Mouse (Mus musculus) kidney, embryonic 14.5 days (tissue): Measurements from ENCODE around the gene Setd2. TPM values are rescaled to one million over a fixed set of nuclear protein-coding genes. Genes with fewer than 3 reads are reported as not detected.
A peak's percentile ranks its signal among the peaks of the same experiment; 100 is the strongest.

ENCODE experiments used
- ATAC-seq: fragments of 200-750 bp; cut with Nextera tagmentation; 2 replicates; pipeline ENCODE4 v1.8.0; 2017; ENCODE audit warnings: moderate number of reproducible peaks, mild to moderate bottlenecking, moderate TSS enrichment, moderate library complexity; ENCODE audit not compliant: low FRiP score, low TSS enrichment
- H3K27ac ChIP-seq: fragments of 300-500 bp; sonication (generic); 2 replicates; pipeline ENCODE4 v1.5.1; 2014; ENCODE audit warnings: low read depth, mild to moderate bottlenecking, low read length, moderate library complexity, mixed read lengths
- H3K27me3 ChIP-seq: fragments of 300-500 bp; sonication (generic); 2 replicates; pipeline ENCODE4 v1.6.1; 2014; ENCODE audit warnings: mild to moderate bottlenecking, low read length; ENCODE audit not compliant: control insufficient read depth, insufficient read depth
- H3K36me3 ChIP-seq: fragments of 300-500 bp; sonication (generic); 2 replicates; pipeline ENCODE4 v1.6.1; 2014; ENCODE audit warnings: low read length, mixed read lengths; ENCODE audit not compliant: control insufficient read depth, insufficient read depth
- H3K4me1 ChIP-seq: fragments of 300-500 bp; sonication (generic); 2 replicates; pipeline ENCODE4 v1.6.1; 2014; ENCODE audit warnings: low read length, mixed read lengths; ENCODE audit not compliant: control insufficient read depth, insufficient read depth
- H3K4me2 ChIP-seq: fragments of 300-500 bp; sonication (generic); replicated peaks from 2 replicates; pipeline ENCODE4 v1.6.1; 2014; ENCODE audit warnings: low read depth, mild to moderate bottlenecking, low read length
- H3K4me3 ChIP-seq: fragments of 300-500 bp; sonication (generic); 2 replicates; pipeline ENCODE4 v1.5.1; 2014; ENCODE audit warnings: mild to moderate bottlenecking, low read length
- H3K9ac ChIP-seq: fragments of 300-500 bp; sonication (generic); 2 replicates; pipeline ENCODE4 v1.6.1; 2014; ENCODE audit warnings: low read depth, mild to moderate bottlenecking, low read length, moderate library complexity
- H3K9me3 ChIP-seq: fragments of 300-500 bp; sonication (generic); 2 replicates; pipeline ENCODE4 v1.6.1; 2016; ENCODE audit warnings: low read length; ENCODE audit not compliant: control insufficient read depth
- WGBS: fragments of 180-500 bp; shearing (Covaris S2); extraction: QIAGEN DNeasy Blood & Tissue Kit; methylation state at CpG from one replicate; pipeline ENCODE4 v1.1.7; 2014; 5-methylcytosine and 5-hydroxymethylcytosine counted together
- polyA plus RNA-seq: library from polyadenylated mRNA; unstranded; fragments of >200 nt; fragmentation: Nextera tagmentation; extraction: Ambion mirVana; gene quantifications from 2 replicates; pipeline ENCODE4 v1.2.1, GENCODE M21; 2014

The Setd2 gene
- polyA plus RNA-seq, 1 experiment from 2014 or later: 55.9 TPM

- ATAC-seq: no peak
- Histone ChIP-seq H3K9me3 (no peaks in the 10 kb centered on the region), H3K36me3 (peaks cover 58% of the 10 kb centered on the region), H3K27ac (no peak overlapping the region), H3K4me2 (no peak overlapping the region), H3K4me3 (no peak overlapping the region), H3K9ac (no peak overlapping the region), H3K27me3 (no peaks in the 10 kb centered on the region), H3K4me1 (no peaks in the 10 kb centered on the region)
- 92% methylated on average over 3 of the region's 3 CpGs for WGBS
Observed at GRCm38 (mm10) chr9:110611471-110611870, 79.1 kb downstream of the Setd2 start.

DNA sequence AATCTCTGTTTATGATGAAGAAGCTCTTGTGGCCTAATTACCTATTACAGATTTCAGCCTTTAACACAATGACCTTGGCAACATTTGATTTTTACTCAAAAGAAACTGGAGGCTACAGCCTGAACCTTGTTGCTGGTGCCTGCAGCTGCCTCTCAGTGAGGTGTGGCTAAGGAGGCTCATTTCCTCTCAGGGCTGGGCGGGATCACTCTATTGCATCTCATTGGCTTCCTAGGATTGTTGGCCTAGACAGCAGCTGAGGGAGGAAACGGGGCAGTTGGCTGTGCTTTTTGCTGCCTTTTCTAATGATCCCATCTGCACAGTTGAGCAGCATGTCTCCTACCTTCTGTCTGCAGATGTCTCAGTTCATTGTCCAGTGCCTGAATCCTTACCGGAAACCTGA, 84.7 kb downstream of the Setd2 start:
- WGBS: 81% methylated on average over 3 of the region's 3 CpGs
- H3K36me3 ChIP-seq: peaks cover 78% of the 10 kb centered on the region
- H3K4me2 ChIP-seq: no peak overlapping the region
- no peaks in the 10 kb centered on the region for H3K9me3 ChIP-seq
- H3K27me3 ChIP-seq: no peaks in the 10 kb centered on the region
- H3K4me3 ChIP-seq: no peak overlapping the region
- no peak overlapping the region for H3K9ac ChIP-seq
- H3K27ac ChIP-seq: no peak overlapping the region
- ATAC-seq: no peak
- H3K4me1 ChIP-seq: no peaks in the 10 kb centered on the region; the same call in 1 of the 2 replicates

GRCm38 (mm10) chr9:110620180-110620579, 87.8 kb downstream of the Setd2 start:
- H3K27me3 ChIP-seq: no peaks in the 10 kb centered on the region
- 87% methylated on average over 7 of the region's 7 CpGs for WGBS
- H3K4me3 ChIP-seq: no peak overlapping the region
- no peak overlapping the region for H3K4me2 ChIP-seq
- H3K9ac ChIP-seq: no peak overlapping the region
- no peak for ATAC-seq
- H3K4me1 ChIP-seq: peaks cover 12% of the 10 kb centered on the region
- H3K9me3 ChIP-seq: no peaks in the 10 kb centered on the region
- H3K27ac ChIP-seq: no peak overlapping the region
- H3K36me3 ChIP-seq: peaks cover 58% of the 10 kb centered on the region

GRCm38 (mm10) chr9:110620685-110621084, 88.3 kb downstream of the Setd2 start:
- Histone ChIP-seq H3K27ac (no peak overlapping the region), H3K4me3 (no peak overlapping the region), H3K27me3 (no peaks in the 10 kb centered on the region), H3K4me2 (no peak overlapping the region), H3K36me3 (peaks cover 53% of the 10 kb centered on the region), H3K9ac (no peak overlapping the region), H3K4me1 (peaks cover 13% of the 10 kb centered on the region), H3K9me3 (no peaks in the 10 kb centered on the region)
- no peak for ATAC-seq
- WGBS: 94% methylated on average over 7 of the region's 7 CpGs

DNA sequence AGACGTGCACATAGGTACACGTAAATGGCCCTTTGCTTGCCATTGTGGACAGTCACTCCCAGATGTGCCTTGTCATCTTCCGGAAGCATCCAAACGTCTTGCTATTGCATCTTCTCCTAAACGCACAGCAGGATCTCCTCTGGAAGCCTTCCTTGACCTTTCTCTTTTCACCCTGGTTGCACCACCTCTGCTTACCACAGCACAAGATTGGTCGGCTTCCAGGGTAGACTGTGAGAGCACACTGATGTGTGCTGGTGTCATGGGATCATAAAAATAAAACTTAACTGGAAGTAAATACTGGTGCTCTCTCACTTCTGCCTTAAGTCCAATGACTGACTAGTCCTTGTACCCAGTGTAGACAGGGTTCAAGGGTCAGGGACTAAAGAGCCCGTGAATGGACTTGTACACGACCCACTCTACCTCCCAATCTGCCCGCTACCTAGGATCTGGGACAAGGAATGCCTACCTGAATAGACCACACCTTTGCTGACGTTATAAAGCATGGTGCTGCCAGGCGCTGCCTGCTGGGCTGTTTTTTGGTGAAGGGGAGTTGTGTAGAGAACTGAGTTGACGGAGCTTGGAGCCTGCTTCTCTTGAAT, 90.3 kb downstream of the Setd2 start:
- no peak overlapping the region for H3K9ac ChIP-seq

DNA sequence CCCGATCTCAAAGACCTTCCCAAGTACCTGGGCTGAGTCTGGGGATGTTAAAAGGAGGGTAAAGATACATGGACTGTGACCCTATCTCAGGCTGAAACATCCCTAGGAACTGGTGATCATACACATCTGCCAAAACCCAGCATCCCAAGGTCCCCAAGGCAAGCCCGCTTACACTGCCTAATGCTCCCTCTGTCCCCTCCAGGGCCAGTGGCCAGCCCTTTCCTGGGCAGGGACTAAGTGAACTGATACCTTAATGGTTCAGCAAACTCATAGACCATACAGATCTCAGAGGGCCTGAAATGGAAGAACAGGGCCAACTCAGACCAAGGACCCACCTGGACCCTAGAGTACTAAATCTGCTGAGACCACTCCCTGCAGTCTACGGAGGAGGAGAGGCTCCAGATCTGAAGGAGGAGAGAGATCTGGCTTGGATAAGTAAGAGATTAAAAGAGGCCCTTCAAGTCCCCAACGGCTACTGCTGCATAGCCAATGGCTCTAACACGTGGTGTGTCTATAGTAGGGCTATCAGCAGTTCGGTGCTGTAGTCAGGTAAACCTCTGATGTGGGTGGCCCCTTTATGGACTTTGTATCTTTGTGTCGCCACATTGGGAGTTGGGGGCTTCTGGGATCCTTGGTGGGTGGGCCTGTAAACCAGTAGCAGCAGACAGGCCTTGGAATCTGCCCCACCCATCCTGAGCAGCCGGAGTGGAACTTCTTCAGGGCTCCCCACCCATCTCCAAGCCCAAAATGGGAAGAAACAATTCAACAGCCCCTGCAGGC, 91.2 kb downstream of the Setd2 start:
- Histone ChIP-seq H3K36me3 (peaks cover 34% of the 10 kb centered on the region), H3K27ac (peak overlapping the region; percentile 93), H3K9ac (peak overlapping the region; percentile 64), H3K4me2 (peak overlapping the region; percentile 98), H3K4me3 (peak overlapping the region; percentile 53), H3K4me1 (peaks cover 13% of the 10 kb centered on the region), H3K27me3 (no peaks in the 10 kb centered on the region), H3K9me3 (no peaks in the 10 kb centered on the region)
- 23% methylated on average over 8 of the region's 8 CpGs for WGBS
- peak; percentile 0; the same call in 1 of the 2 replicates for ATAC-seq

More for the DNA sequence above, 90.3 kb downstream of the Setd2 start:
- 87% methylated on average over 12 of the region's 12 CpGs for WGBS
- no peak overlapping the region for H3K4me3 ChIP-seq
- ATAC-seq: no peak
- no peaks in the 10 kb centered on the region for H3K9me3 ChIP-seq
- peaks cover 40% of the 10 kb centered on the region for H3K36me3 ChIP-seq
- no peak overlapping the region for H3K27ac ChIP-seq
- no peaks in the 10 kb centered on the region for H3K27me3 ChIP-seq
- no peak overlapping the region for H3K4me2 ChIP-seq
- peaks cover 13% of the 10 kb centered on the region for H3K4me1 ChIP-seq

- peaks cover 13% of the 10 kb centered on the region for H3K4me1 ChIP-seq
- no peaks in the 10 kb centered on the region for H3K27me3 ChIP-seq
- under 1% methylated on average over 41 of the region's 41 CpGs for WGBS
- peak within 1 kb of the TSS; percentile 98 for H3K4me2 ChIP-seq
- ATAC-seq: peak; percentile 94
- no peaks in the 10 kb centered on the region for H3K9me3 ChIP-seq
- peak within 1 kb of the TSS; percentile 93 for H3K27ac ChIP-seq
- peak within 1 kb of the TSS; percentile 53 for H3K4me3 ChIP-seq
- peak within 1 kb of the TSS; percentile 64 for H3K9ac ChIP-seq
- H3K36me3 ChIP-seq: peaks cover 26% of the 10 kb centered on the region; the same call in 1 of the 2 replicates
Observed at GRCm38 (mm10) chr9:110624361-110625166, 92.2 kb downstream of the Setd2 start, which contains the start of gene Nradd. Gene Nradd (minus strand): TSS chr9:110624452.

- 68% methylated on average over 11 of the region's 11 CpGs for WGBS
- Histone ChIP-seq H3K4me1 (peaks cover 13% of the 10 kb centered on the region), H3K36me3 (peaks cover 18% of the 10 kb centered on the region; the same call in 1 of the 2 replicates), H3K27me3 (no peaks in the 10 kb centered on the region), H3K9ac (peak overlapping the region; percentile 64), H3K9me3 (no peaks in the 10 kb centered on the region), H3K4me2 (peak overlapping the region; percentile 98), H3K27ac (peak overlapping the region; percentile 93), H3K4me3 (peak overlapping the region; percentile 53)
- no peak; the same call in 1 of the 2 replicates for ATAC-seq
Observed at GRCm38 (mm10) chr9:110625350-110625908, 93.0 kb downstream of the Setd2 start.
